Mouse (Mus musculus): ENCODE data around the gene Adamts4. TPM values are rescaled to one million over a fixed set of nuclear protein-coding genes. Genes with fewer than 3 reads are reported as not detected.

Gene Adamts4
- under 1 TPM; 0.19 to 0.60 (median 0.25) TPM for total RNA-seq (2022)

DNA sequence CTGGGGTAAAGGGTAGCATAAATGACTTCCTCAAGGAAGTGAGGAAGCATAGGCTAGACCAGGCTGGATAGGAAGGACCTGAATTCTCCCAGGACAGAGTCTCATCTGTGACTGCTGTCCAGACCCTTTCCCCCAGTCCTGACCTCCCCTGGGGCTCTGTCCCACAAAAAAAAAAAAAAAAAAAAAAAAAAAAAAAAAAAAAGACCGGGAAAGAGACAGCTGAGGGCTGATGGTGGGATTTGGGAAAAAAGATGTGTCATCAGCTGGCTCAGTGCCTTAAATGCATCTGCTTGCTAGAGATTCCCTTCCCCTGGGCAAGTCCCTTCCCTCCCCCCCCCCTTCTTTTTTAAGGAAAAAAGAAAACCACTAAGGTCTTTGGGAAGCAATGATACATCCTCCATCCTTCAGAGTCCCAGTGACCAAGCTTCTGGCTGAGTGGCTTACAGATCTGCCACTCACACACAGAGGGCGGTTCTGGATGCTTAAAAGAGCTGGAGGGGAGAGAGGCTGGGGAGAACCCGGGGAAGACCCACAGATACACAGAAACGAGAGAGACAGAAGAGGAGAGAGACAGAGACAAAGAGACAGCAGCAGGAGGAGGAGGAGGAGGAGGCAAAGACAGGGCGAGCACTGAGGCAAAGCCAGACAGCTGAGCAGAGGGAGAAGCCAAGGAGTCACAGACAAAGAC, at the start of gene Adamts4:
Gene Adamts4 (plus strand): TSS at position 509 of the 688 bp plus-strand sequence.
- peak; percentile 73 for DNase-seq (ENCODE audit: low spot score)

- DNase-seq (ENCODE audit: low spot score), result no peak
Observed at GRCm38 (mm10) chr1:171200769-171201168, 49.5 kb upstream of the Adamts4 start.

- no peak for DNase-seq (ENCODE audit: low spot score)
Observed at GRCm38 (mm10) chr1:171203471-171204248, 46.6 kb upstream of the Adamts4 start.

GRCm38 (mm10) chr1:171204249-171204644, 46.0 kb upstream of the Adamts4 start:
- DNase-seq (ENCODE audit: low spot score), result no peak

DNA sequence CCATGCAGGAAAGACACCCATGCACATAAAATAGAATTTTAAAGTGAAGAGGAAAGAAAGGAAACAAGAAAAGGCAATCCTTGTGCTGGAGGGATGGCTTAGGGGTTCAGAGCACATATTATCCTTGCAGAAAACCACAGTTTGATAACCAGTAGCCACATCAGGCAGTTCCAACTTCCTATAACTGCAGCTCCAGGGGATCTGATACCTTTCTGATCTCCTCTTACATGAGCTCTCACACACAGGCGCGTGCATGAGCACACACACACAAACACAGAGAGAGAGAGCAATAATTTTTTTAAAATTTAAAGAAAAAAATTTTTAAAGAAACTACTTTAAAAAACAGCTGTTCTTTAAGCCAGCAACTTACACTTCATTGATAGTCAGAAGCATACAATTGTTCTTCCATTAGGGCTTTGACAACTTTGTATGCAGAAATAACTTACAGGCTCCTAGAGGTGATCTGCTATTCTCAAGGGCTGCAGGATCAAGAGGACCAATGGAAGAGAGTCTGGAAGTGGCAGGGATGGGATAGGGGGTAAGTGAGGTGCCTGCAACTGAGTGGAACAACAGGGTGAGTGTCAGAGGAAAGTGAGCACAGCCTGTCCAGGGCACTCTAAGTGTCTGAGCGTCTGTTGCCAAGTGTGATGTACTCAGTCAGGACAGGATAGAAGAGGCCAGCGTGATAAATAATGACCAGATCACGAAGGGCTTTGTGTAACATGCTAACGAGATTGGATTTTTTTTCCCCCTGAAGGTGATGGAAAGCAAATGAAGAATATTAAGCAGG, 44.3 kb upstream of the Adamts4 start:
- DNase-seq (ENCODE audit: low spot score), result no peak

GRCm38 (mm10) chr1:171209409-171209808, 40.8 kb upstream of the Adamts4 start:
- DNase-seq (ENCODE audit: low spot score), result no peak

DNA sequence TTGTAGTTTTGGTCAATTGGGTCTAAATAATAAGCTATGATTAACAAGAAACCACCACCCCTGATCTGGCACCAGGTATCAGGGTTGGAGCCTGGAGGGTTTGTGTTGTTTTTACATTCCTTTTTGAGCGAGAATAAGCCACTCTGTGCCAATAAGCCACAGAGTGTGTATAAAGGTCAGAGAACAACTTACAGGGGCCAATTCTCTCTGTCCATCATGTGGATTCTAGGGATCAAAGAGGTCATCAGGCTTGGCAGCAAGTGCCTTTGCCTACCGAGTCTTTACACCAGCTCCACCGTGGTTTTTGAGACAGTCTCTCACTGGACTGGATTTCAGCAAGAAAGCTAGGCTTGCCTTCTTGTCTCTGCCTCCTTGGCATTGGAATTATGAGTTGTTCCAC, 37.4 kb upstream of the Adamts4 start:
- no peak for DNase-seq (ENCODE audit: low spot score)

- no peak for DNase-seq (ENCODE audit: low spot score)
Observed at GRCm38 (mm10) chr1:171213801-171214496, 36.3 kb upstream of the Adamts4 start, which contains the start of gene Nr1i3. Nr1i3 (plus strand) TSS chr1:171213970.

DNA sequence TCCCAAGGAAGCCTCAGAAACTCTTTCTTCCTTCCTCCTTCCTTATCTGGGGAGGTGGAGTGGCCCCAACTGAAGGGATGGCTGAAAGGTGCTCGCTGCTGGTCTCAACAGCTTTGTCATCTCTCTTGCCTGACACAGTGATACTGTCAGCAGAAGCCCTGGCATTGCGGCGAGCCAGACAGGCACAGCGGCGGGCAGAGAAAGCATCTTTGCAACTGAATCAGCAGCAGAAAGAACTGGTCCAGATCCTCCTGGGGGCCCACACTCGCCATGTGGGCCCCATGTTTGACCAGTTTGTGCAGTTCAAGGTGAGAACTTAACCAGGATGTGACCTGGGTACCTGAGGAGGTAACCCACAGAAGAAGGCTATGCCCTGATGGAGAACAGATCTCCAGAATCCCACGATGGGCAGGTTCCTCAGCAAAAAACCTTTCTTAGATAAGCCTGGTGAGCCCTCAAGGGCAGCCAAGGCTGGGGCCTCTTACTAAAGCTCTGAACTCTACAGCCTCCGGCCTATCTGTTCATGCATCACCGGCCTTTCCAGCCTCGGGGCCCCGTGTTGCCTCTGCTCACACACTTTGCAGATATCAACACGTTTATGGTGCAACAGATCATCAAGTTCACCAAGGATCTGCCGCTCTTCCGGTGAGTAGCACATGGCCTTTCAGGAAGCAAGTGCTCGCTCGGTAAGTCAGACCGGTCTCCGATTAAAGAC, 33.8 kb upstream of the Adamts4 start:
- DNase-seq (ENCODE audit: low spot score), result no peak

DNA sequence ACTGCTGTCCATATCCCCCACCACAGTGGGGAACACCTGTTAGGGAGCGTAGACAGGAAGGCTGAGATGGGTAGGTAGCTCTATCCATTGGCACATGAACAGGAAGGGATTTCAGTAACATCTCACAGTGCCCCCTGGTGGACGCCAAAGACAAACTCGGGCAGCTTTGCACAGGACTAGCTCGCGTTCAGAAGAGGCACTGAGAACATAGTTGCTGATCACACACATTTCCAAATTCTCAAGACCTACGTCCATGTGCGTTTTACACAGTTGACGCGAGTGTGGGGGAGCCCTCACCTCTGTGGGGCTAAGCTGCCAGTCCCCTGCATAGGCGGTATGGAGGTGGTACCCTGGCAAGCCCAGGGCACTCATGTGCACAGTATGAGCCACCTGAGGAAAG, 29.4 kb upstream of the Adamts4 start:
- DNase-seq (ENCODE audit: low spot score), result peak; percentile 86

GRCm38 (mm10) chr1:171221281-171222193, 28.7 kb upstream of the Adamts4 start:
- no peak for DNase-seq (ENCODE audit: low spot score)

DNA sequence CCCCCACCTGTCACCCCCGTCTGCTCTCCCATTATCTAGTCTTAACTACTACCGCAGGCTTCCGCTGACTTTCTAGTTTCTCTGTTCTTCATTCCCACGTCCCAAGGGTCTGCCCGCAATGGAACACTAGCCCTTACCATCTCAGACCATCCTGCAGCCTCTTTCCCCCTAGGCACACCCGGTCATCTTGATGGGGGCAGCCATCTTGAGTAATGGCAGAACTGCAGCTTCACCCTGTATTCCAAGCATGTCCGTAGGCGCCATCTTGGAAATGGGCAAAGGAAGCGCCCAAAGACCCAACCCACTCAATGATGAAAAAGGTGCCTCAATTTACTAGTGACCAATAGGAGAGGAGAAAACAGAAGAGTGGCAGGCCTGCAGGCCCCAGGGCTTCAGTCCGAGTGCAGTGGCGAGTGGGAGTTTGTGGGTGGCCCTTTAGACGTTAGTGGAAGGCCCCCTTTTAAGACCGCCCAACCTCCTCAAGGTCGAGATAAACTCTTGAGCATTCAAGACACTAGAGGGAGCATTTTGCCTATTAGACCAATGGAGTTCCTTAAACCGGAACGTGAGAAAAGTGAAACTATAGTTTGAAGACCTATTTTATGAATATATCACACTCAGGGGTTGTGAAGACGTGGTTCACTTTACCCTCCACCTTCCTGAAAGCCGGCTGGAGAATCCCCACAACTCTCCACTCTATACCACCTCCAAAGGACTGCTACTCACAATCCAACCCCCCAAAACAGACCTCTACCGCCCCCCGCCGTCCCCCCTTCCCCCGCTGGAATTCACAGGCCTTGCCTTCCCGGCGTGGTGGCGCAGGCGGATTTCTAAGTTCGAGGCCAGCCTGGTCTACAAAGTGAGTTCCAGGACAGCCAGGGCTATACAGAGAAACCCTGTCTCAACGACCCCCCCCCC, 27.7 kb upstream of the Adamts4 start, which contains the start of gene Tomm40l:
Gene Tomm40l (minus strand): TSS at position 277 of the 918 bp plus-strand sequence.
- peak; percentile 98 for DNase-seq (ENCODE audit: low spot score)

DNA sequence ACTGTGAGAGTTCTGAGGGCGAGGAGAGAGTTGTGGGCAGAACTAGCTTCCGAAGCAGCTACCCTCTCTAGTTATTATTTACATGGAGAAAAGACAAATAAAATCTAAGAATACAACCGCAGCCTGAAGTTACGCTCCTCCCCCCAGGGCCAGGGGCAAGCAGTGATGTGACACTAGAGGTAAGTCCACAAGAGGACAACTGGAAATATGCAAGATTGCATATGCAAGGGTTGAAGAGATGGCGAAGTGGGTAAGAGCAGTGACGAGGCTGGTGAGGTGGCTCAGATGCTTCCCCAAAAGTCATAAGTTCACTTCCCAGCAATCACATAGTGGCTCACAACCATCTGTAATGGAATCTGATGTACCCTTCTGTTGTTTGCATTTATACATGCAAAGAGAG, 27.1 kb upstream of the Adamts4 start:
- DNase-seq (ENCODE audit: low spot score), result no peak

GRCm38 (mm10) chr1:171223796-171224195, 26.4 kb upstream of the Adamts4 start:
- DNase-seq (ENCODE audit: low spot score), result no peak

GRCm38 (mm10) chr1:171224857-171225256, 25.4 kb upstream of the Adamts4 start, which contains the start of gene Apoa2:
Apoa2 (plus strand) TSS chr1:171225054.
- no peak for DNase-seq (ENCODE audit: low spot score)

- DNase-seq (ENCODE audit: low spot score), result no peak
Observed at GRCm38 (mm10) chr1:171226780-171227179, 23.4 kb upstream of the Adamts4 start.

DNA sequence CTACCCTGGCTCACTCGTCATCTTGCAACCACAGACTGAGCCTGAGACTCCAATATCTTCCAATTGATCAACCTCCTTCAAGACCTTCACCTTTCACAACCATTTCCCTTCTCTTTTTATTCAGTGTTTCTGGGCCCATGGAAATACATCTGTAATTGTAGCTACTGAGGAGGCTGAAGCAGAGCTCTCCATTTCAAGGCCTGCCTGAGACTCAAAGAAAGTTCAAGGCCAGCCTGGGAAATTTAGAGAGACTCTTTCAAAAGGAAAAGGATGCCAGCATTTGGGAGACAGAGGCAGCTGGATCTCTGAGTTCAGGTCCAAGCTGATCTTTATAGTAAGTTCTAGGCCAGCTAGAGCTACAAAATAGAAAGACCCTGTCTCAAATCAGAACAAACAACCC, 22.3 kb upstream of the Adamts4 start:
- no peak for DNase-seq (ENCODE audit: low spot score)

GRCm38 (mm10) chr1:171229750-171230149, 20.5 kb upstream of the Adamts4 start:
- no peak for DNase-seq (ENCODE audit: low spot score)

GRCm38 (mm10) chr1:171230215-171230614, 20.0 kb upstream of the Adamts4 start:
- no peak for DNase-seq (ENCODE audit: low spot score)

Measured in heart, adult 8-10 months (tissue).